Mouse (Mus musculus) central nervous system, embryonic 18 days (tissue): ENCODE measurements around the gene Rsph3a. TPM values are rescaled to one million over a fixed set of nuclear protein-coding genes. Genes with fewer than 3 reads are reported as not detected.

ENCODE experiments used
- polyA plus RNA-seq: library from polyadenylated mRNA; depleted of rRNA; stranded (reverse); fragments of >200 nt; gene quantifications from 2 replicates; pipeline ENCODE4 v1.2.3, GENCODE M21; 2012; rRNA removed

The Rsph3a gene
- polyA plus RNA-seq: 46.5 and 51.2 TPM in 2 replicates

DNA sequence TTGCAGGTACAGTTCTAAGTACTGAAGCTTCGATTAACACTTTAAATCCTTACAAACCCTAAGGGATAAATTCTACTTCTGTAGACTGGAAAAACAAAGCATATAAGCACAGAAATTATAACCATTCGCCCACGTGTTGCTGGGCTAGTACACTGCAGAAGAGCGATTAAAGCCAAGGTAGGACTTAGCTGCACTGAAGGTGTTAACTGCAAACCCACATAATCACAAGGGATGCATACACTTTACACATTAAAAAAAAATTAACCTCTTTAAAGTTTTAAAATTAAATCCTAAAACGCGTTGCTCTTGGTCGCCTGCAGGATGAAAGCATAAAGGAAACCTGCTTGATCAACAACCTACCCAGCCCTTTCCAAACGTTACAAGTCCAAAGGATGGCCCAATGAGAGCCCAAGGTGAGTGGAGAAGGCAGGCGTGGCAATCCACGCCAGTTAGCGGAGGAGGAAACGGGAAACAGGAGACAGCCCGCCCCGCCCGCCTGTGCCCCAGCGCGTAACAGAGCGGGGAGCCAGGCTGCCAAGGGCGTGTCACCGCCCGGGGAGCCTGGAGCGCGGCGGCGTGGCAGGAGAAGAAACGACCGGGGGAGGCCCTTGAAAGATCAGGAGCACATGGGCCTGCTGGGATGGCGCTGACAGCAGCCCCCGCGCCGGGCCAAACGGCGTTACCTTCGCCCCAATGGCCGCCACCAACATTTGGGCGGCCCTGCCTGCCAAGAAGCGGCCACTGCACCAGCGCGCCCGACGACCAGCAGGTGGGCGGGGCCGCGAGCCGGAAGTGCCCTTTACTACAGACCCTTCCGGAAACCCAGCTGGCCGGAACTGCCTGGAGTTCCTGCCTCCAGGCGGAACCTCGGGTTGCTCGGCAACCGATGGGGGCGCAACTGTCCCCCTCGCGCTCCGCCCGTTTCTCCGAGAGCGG, at the start of gene Rsph3a:
TSS of gene Rsph3a (plus strand) at position 498 of the 936 bp plus-strand sequence.

DNA sequence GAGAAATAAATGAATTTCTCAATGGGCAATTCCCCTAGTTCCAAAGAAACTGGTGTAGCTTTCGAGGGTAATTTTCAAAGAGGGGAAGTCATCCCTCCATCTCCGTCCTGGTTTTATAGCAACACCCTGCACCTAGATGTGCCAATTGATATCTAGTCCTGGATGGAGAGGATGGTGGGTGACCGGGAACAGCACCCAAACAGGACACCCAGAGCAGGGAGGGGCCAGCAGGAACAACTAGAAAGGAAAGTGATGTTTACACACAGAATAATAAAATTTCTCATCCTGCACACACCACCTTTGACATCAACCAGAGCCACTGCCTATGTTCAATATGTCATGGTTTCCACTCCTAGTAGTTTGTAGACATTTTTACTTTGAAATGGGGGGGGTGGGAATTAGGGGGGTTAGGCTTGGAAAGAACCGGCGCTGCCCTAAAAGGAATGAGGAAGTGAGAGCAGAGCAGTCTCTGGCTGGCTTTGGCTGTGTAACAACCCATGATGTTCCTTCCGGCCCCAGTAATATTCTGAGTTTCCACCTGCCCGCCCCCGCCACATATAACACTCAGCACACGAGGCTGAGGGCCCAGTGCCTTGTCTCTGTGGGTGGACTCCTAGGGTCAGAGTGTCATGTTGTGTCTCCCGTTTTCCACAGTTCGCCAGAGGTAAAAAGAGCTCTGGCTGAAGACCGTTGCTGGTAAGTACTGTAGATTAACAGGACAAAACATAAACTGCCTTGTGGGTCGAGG, 19.8 kb upstream of the Rsph3a start, which contains the start of gene Tagap:
TSS of gene Tagap (plus strand) at position 588 of the 748 bp plus-strand sequence.

Other genes starting within 250 kb of the Rsph3a start
- 4.3 and 5.2 TPM in 2 replicates for gene Fndc1, start 118.3 kb upstream of the Rsph3a start, polyA plus RNA-seq
- gene Tagap, start 19.6 kb upstream of the Rsph3a start, polyA plus RNA-seq: 0.19 and 0.39 TPM in 2 replicates
- 0.47 and 0.75 TPM in 2 replicates for gene Gm49673, start 202.2 kb downstream of the Rsph3a start, polyA plus RNA-seq
- gene Rnaset2a, start 202.5 kb downstream of the Rsph3a start, polyA plus RNA-seq: 12.2 and 16.7 TPM in 2 replicates
- 16.6 and 20.1 TPM in 2 replicates for gene Fgfr1op, start 219.9 kb downstream of the Rsph3a start, polyA plus RNA-seq